Mouse (Mus musculus) right cerebral cortex, postnatal 14 days (tissue): Measurements from ENCODE around the gene Ipmk.
"Not testable (repeated sequence)": the region's sequence is repeated elsewhere in the genome, so short reads cannot be mapped to it uniquely, and the experiment has no call there.

Source experiments
- DNase-seq: peaks from one replicate; pipeline ENCODE4 v3.0.0; 2022

The Ipmk gene

GRCm38 (mm10) chr10:71376014-71376413 is 28.5 kb downstream of the Ipmk start:
- DNase-seq: no peak

GRCm38 (mm10) chr10:71380406-71380805 is 32.8 kb downstream of the Ipmk start:
- no peak for DNase-seq

DNA sequence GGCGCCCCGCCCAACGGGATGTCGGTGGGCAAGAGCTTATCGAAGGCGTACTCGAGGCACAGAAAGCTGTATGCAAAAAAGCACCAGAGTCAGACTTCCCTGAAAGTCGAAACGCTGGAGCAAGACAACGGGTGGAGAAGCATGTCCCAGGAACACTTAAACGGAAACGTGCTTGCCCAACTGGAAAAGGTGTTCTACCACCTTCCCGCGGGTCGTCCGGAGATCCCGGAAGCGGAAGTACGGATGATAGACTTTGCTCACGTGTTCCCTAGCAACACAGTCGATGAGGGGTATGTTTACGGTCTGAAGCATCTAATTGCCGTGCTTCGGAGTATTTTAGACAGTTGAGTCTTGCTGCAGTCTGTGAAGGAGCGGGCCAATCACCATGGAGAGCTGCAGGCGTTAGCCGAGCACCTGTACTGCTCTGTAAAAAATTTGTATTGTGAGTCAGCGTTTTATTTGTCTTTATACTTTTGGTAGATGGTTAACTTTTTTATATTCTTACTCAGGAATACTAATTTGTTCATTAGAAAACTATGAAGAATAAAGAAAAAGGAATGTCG is 34.0 kb downstream of the Ipmk start:
- DNase-seq: no peak

- no peak for DNase-seq
These were observed 34.5 kb downstream of the Ipmk start for GRCm38 (mm10) chr10:71382109-71382508.

GRCm38 (mm10) chr10:71382858-71383551 is 35.4 kb downstream of the Ipmk start:
- no peak for DNase-seq

DNA sequence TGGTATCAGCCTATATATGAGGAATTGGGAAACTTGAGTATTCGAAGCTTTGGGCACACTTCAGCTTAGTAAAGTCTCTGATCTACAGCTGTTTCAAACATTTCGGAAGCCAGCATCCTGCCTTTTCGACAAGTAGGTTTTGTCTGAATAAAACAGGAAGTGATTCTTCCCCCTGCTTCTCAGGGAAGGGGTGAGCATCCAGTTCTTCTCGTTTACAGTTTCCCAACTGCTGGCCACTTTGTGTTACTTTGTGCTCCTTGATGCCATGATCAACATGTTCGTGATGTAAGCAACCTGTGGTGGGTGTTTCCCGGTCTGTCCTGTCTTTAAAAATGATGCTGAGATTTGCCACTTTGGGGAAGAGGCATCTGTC is 36.0 kb downstream of the Ipmk start:
- DNase-seq: not testable (repeated sequence)

DNA sequence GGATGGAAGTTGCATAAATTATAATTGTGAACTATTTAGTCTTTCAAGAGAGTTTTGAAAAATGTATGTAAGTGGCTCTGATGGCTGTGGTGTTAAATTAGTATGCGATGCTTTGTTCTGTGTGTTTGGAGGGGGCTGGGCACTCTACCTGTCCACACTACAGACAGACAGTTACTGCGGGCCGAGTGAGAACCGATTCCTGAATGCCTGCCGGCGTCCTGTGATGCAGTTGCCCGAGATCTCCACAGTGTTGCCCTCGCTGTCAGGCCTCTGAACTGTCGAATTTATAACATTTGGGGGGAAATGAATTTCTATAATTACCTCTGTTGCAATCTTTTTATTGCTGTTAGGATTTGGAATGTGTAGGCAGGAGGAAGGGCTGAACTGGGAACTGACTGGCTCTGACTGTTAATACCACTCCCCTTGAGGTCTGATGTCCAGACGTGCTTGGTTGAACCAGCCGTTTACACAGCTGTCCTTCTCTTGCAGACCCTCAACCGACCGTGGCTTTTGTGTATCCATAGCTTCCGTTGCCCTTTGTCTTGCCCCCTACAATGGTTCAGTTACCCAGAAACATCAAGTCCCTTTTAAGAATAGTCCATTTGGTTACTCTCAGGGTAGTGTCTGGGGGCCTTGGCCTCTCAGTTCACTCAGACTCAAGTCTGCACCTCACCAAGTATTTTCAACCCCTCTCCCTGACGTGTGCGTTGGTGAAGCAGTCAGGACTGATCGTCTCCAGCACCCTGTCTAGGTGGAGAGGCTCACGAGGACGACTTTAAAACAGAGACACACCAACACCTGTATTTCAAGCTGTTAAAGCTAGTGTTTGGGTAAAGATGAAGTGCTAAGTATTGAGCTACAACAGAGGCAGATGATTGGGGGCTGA is 36.8 kb downstream of the Ipmk start:
- DNase-seq: no peak

DNA sequence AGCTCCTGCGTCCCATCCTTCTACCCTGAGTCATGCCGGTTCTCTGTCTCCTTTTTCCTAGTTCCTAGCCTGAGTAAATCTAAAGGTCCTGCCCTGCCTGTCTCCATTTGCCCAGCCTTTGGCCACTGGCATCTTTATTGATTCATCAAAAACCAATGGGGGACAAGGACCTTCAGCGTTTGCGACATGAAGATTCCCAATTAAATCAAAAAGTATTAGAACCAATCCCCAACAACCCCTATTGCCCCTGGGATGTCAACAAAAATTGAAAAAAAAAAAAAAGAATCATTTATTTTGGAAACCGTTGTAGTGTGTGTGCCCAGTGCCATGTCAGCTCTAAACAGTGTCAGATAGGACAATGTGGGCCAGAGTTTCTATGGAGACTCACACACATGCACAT is 41.7 kb downstream of the Ipmk start:
- no peak for DNase-seq

- DNase-seq: no peak
These were observed 51.0 kb downstream of the Ipmk start for GRCm38 (mm10) chr10:71398383-71399145.

DNA sequence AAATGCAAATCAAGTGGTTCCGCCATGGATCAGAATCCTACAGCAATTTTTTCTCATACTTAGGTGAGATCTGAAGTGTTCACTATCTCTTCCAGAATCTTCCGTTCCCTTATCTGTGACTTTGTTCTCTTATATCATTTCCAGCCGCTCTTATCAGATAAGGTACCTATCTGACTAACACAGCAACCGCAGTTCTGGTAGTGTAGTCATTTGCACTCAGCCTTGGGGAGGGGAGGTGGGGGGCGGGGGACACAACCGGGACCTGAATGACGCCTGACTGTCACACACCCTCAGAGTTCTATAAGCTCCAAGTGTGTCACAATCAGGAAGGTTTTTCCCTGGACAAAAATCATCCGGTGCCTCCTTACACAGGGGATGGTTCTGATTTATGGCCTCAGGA is 51.8 kb downstream of the Ipmk start:
- no peak for DNase-seq

- no peak for DNase-seq
These were observed 52.4 kb downstream of the Ipmk start for GRCm38 (mm10) chr10:71399987-71400386.

DNA sequence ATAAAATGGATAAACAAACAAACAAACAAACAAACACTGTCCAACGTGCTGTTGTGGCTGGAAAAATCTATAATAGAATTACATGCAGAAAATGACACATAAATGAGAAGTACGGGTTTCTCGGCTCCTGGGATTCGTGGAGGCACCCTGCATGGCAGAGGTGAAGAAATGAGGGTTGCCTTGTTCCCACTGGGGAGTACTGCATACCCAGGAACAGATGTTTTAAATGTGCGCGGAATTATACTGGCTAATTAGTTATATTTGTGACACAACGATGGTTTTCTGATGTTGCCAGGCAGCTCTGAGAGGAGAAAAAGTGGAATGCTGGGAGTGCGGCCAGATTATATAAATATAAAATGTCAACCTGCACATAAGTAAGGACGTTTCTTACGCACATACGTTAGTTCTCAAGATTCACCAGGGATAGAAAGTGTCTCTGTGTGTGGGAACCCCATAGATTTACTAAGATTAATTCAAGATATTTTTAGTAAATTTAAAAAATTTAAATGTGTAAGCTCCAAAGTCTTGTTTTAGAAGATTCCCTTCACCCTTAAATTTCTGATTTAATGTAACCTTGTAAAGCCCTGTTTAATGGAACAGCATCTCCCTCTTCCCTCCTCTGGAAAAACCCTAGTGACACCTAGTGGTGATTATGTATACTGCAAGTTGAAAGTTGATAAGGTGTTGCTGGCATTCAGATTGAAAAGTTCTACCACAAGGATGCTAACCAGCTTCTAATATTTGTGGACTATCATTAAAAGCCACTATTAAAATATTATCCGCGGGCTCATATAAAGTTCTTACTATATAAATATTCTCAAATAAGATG is 53.5 kb downstream of the Ipmk start:
- no peak for DNase-seq

DNA sequence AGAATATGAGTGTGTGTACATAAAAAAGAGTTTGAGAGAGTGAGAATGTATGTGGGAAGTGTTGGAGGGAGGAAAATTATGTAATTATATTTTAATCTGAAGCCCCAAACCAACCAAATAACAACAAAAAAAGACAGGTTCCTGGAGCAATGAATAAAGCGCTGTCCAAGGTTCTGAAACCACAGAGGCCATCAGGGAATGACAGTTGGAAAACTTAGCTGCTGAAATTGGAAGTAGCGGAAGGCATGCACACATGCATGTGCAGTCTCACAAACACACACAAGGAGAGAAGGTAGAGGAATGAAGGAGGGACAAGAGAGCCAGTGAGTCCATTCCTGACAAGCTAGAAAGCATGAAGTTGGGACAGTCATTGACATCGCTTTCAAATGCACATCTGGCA is 56.1 kb downstream of the Ipmk start:
- DNase-seq: no peak

DNA sequence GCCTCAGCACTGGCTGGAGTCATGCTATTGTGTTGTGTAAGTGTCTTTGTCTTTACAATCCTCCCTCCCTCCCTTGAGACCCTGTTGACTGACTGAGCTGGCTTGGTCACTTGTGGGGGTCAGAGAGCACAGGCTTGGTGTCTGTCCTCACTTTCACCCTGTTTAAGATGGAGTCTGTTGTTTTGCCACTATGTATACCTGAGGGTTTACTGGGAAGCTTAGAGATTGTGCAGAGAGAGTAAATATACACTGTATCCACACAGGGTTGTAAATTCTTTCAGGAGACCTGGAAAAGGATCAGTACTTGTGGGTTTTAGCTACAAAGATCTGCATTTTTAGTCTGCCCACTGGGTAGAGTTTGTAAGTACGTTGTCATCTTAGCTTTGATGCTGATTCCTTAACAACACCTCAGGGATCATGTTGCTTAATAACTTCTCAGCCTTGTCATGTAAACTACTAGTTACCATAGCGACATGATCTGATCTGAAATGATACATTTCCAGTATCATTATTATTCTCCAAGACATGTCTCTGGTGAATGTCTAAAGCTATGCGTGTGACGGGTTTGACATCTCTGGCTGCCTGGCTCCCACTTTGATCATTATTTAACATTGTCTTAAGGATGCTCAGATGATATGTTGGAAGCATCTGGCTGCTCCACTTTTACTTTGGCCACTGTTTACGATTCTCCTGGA is 58.1 kb downstream of the Ipmk start:
- no peak for DNase-seq

DNA sequence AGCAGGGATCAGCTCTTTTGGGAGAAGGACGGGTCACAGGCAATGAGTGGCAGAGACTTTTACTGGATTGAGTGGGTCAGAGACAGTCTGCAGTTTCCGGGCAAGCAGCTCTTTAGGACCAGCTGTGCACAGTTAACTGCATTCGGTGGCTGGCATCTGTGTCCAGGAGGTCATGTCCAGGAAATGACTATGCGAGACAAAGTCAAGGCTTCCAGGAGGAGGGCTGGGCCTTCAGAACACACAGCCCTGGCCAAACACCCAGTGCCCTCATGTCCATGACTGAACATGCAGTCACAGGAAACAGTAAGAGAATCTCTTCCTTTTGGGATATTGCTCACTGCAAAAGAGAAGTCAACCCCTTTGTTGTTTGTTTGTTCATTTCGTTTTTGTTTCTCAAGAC is 62.4 kb downstream of the Ipmk start:
- no peak for DNase-seq

GRCm38 (mm10) chr10:71413401-71413800 is 65.8 kb downstream of the Ipmk start:
- no peak for DNase-seq

GRCm38 (mm10) chr10:71421531-71421930 is 74.0 kb downstream of the Ipmk start:
- no peak for DNase-seq

DNA sequence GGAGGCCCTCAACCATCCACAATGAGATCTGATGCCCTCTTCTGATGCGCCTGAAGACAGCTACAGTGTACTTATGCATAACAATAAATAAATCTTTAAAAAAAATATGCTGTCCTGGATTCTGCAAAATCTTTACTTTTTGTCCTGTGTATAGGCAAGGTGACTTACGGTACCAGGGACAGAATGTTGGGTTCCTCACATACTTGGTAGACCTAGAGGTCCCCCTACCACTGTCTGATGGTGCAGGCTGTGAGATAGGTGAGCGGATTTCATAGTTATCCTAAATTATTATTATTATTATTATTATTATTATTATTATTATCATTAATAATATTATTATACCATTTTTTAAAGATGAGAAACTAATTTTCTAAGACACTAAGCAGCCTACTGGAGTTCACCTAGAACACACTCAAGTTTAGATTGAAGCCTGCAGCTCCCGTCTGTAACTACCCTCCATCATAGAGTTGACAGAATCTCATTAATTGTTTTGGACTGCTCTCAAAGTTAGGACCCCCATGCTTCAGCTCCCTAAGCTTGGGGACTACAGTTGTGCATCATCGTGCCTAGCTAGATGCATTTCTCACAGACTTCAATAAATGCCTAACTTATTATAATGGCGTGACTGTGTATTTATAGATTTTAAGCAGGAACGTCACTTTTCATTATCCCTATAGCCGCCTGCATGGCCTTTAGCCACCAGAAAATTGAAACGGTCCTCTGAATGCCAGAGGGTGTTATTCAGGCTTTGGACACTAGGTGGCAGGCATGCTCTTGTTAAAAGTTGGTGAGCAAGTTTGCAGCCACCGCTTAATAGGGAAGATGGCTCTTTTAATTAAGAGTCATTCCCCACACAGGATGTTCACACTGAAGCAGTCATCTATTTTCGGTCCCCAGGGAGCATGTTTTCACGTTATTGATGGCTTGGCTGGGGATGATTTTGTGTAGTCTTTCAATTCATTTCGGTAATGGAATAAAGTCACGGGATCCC is 74.8 kb downstream of the Ipmk start:
- peak; percentile 71 for DNase-seq

- DNase-seq: no peak
These were observed 79.2 kb downstream of the Ipmk start for GRCm38 (mm10) chr10:71426740-71427139.

DNA sequence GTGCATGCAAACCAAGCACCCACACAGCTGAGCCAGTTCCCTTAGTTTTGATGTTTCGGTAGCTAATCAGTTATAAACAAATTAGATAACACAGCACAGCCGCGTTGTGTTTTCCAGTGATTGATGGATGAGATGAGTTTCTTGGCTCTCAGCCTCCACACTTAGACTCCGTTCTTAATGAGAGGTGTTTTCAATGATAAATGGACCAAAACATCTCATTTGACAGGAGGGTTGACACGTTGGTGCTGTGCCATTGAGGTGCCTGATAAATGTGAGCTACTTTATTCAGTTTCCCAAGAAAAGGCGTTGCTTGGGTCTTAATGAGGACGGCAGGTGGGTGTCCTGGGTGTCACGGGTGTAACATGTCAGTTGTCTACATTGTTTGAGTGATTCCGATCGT is 79.8 kb downstream of the Ipmk start:
- no peak for DNase-seq
